Comparison of ENCODE assay signal across 9 mouse cellular contexts in genomic region chr4:120129233-120129885, GRCm38 (mm10). TPM values are rescaled to one million over a fixed set of nuclear protein-coding genes. Genes with fewer than 3 reads are reported as not detected.
DNase-seq lines count a peak whose midpoint lies in the region; ATAC-seq and TF ChIP-seq lines count a peak whose summit lies in the region.
"Had no signal": no experiment of that assay in that cellular context is flagged by ENCODE, and none has a peak within 500 bp of the region (broad histone marks: within the 10 kb centered on the region; RNA-seq: fewer than 3 reads in every experiment).

No protein-coding gene starts in this region.

- no peak for TF ChIP-seq POLR2A in bone marrow macrophage, adult 2 months (IDR thresholded peaks at IDR 0.05; ENCODE audit: borderline replicate concordance, low read depth, low read length)

- H3K4me3 ChIP-seq in bone marrow macrophage, adult 2 months (ENCODE audit: insufficient read depth, low read length): no peak overlapping the region
- no peak overlapping the region for H3K4me3 ChIP-seq in embryonic facial prominence, embryonic 14.5 days (ENCODE audit: low read depth, low read length)
- H3K4me3 ChIP-seq in hindbrain, postnatal 0 days (ENCODE audit: low read length): no peak overlapping the region
- H3K4me3 ChIP-seq: limb, embryonic 15.5 days had no signal

- peak; percentile 61; the same call in 1 of the 2 replicates for ATAC-seq in embryonic facial prominence, embryonic 14.5 days (ENCODE audit: low read depth)
- peak; percentile 74; the same call in 1 of the 2 replicates for ATAC-seq in hindbrain, postnatal 0 days
- peak; percentile 42; the same call in 1 of the 2 replicates for ATAC-seq in monocyte, adult 5-6 weeks (replicated peaks; ENCODE audit: insufficient number of reproducible peaks, low FRiP score, low TSS enrichment, poor library complexity, severe bottlenecking)

- peak; percentile 49 for DNase-seq in left cerebral cortex, adult 11 months (ENCODE audit: low spot score)
- no peak for DNase-seq in left cerebral cortex, postnatal 10 days (ENCODE audit: extremely low spot score in 1 of 2, low spot score in 2 of 2)
- peak; percentile 68 for DNase-seq in embryonic facial prominence, embryonic 14.5 days (ENCODE audit: low spot score)
- DNase-seq in hindbrain, postnatal 0 days (ENCODE audit: low spot score): peak; percentile 86
- DNase-seq in left cerebral cortex, postnatal 4 days: peak; percentile 71
- peak; percentile 75 for DNase-seq in testis, postnatal 10 days (ENCODE audit: low spot score)

- H3K27me3 ChIP-seq in embryonic facial prominence, embryonic 14.5 days (replicated peaks; ENCODE audit: control insufficient read depth, insufficient read depth, low read length): no peaks in the 10 kb centered on the region
- H3K27me3 ChIP-seq in hindbrain, postnatal 0 days (ENCODE audit: insufficient read depth, low read length): no peaks in the 10 kb centered on the region
- H3K27me3 ChIP-seq: limb, embryonic 15.5 days had no signal

- no peak overlapping the region for H3K27ac ChIP-seq in bone marrow macrophage, adult 2 months (ENCODE audit: insufficient read depth, low read depth, low read length)
- H3K27ac ChIP-seq in embryonic facial prominence, embryonic 14.5 days (replicated peaks; ENCODE audit: low read depth, low read length): no peak overlapping the region
- no peak overlapping the region for H3K27ac ChIP-seq in hindbrain, postnatal 0 days
- H3K27ac ChIP-seq: limb, embryonic 15.5 days had no signal

- no peaks in the 10 kb centered on the region for H3K4me1 ChIP-seq in bone marrow macrophage, adult 2 months (ENCODE audit: control insufficient read depth, insufficient read depth, low read length)
- H3K4me1 ChIP-seq in embryonic facial prominence, embryonic 14.5 days (ENCODE audit: control insufficient read depth, insufficient read depth, low read length): no peaks in the 10 kb centered on the region
- no peaks in the 10 kb centered on the region for H3K4me1 ChIP-seq in hindbrain, postnatal 0 days (ENCODE audit: insufficient read depth, low read length)

- no peak overlapping the region for H3K9ac ChIP-seq in embryonic facial prominence, embryonic 14.5 days (ENCODE audit: low read depth, low read length)
- H3K9ac ChIP-seq in hindbrain, postnatal 0 days (replicated peaks; ENCODE audit: low read length): no peak overlapping the region
- H3K9ac ChIP-seq: limb, embryonic 15.5 days had no signal

- peak; percentile 29; the same call in 1 of the 2 replicates for TF ChIP-seq CTCF in bone marrow macrophage, adult 2 months (IDR thresholded peaks at IDR 0.05; ENCODE audit: low read depth, low read length)
- TF ChIP-seq CTCF in hindbrain, postnatal 0 days (IDR thresholded peaks at IDR 0.05; ENCODE audit: low read depth): peak; percentile 97

- WGBS in embryonic facial prominence, embryonic 14.5 days: 50% methylated on average over 4 of the region's 4 CpGs
- 44% methylated on average over 4 of the region's 4 CpGs for WGBS in hindbrain, postnatal 0 days

- intact Hi-C loops in left cerebral cortex, postnatal 10 days (cut with DNase I): no loop called here
- intact Hi-C loops in left cerebral cortex, postnatal 4 days (cut with DNase I): loop anchor here (5.0 kb wide), 1 partner anchor 497 kb away; no protein-coding TSS in a partner anchor

- no peaks in the 10 kb centered on the region for H3K36me3 ChIP-seq in embryonic facial prominence, embryonic 14.5 days (ENCODE audit: control insufficient read depth, insufficient read depth, low read length)
- H3K36me3 ChIP-seq in hindbrain, postnatal 0 days (ENCODE audit: insufficient read depth, low read length): no peaks in the 10 kb centered on the region
- H3K36me3 ChIP-seq: limb, embryonic 15.5 days had no signal

- no peak overlapping the region for H3K4me2 ChIP-seq in embryonic facial prominence, embryonic 14.5 days (ENCODE audit: low read depth, low read length)
- H3K4me2 ChIP-seq in hindbrain, postnatal 0 days (ENCODE audit: low read depth, low read length): no peak overlapping the region
- H3K4me2 ChIP-seq: limb, embryonic 15.5 days had no signal

- H3K9me3 ChIP-seq in embryonic facial prominence, embryonic 14.5 days (ENCODE audit: control insufficient read depth, low read length): no peaks in the 10 kb centered on the region
- H3K9me3 ChIP-seq in hindbrain, postnatal 0 days (ENCODE audit: low read length): no peaks in the 10 kb centered on the region
- H3K9me3 ChIP-seq: limb, embryonic 15.5 days had no signal

RNA-seq across cellular contexts. Expression of gene Edn2, which starts 31.6 kb away (rescaled TPM):
- not detected for total RNA-seq in left cerebral cortex, postnatal 10 days (2021)
- polyA plus RNA-seq in bone marrow macrophage, adult 2 months (2012; ENCODE audit: insufficient read depth, insufficient read length, missing spikeins): not detected in 2 replicates
- polyA plus RNA-seq in embryonic facial prominence, embryonic 14.5 days (2014; fragmentation: Nextera tagmentation; extraction: Ambion mirVana): 3.0 and 4.0 TPM in 2 replicates
- 0.94 TPM in 1 of 2 replicates, not detected in the other for total RNA-seq in hindbrain, postnatal 0 days (2014; rRNA removed)
- 0.25 and 0.32 TPM in 2 replicates for polyA plus RNA-seq in hindbrain, postnatal 0 days (2015; fragmentation: Nextera tagmentation; extraction: Ambion mirVana)
- total RNA-seq in left cerebral cortex, postnatal 4 days (2021): not detected
- not detected in 3 replicates for total RNA-seq in monocyte, adult 5-6 weeks (2017)

Comparison
In these comparisons a context has a peak if more than half of its experiments do, and no peak if none do; other contexts are left out.
1. DNase-seq: peak in left cerebral cortex, adult 11 months (single experiment), embryonic facial prominence, embryonic 14.5 days (single experiment), hindbrain, postnatal 0 days (single experiment), left cerebral cortex, postnatal 4 days (single experiment) and testis, postnatal 10 days (single experiment); none in left cerebral cortex, postnatal 10 days (0 of 2).
2. Peak in every context shown above with its lines, with median percentiles within 50 percentile points of each other: ATAC-seq.